Comparison of ENCODE assay signal across 8 mouse cellular contexts in genomic region chr7:119793586-119794250, GRCm38 (mm10). TPM values are rescaled to one million over a fixed set of nuclear protein-coding genes. Genes with fewer than 3 reads are reported as not detected.
DNase-seq lines count a peak whose midpoint lies in the region; ATAC-seq lines count a peak whose summit lies in the region.

Gene Rexo5 (plus strand): TSS chr7:119794006.
Gene Eri2 (minus strand): TSS chr7:119794058.

- H3K9ac ChIP-seq in hindbrain, embryonic 16.5 days (ENCODE audit: low read depth, low read length), result peak within 1 kb of the TSS; percentile 90

- H3K4me3 ChIP-seq in hindbrain, embryonic 16.5 days (ENCODE audit: low read length), result peak within 1 kb of the TSS; percentile 72
- peak within 1 kb of the TSS; percentile 96 for H3K4me3 ChIP-seq in megakaryocyte, embryonic 14.5 days (replicated peaks)

- H3K27me3 ChIP-seq in hindbrain, embryonic 16.5 days (replicated peaks; ENCODE audit: control insufficient read depth, insufficient read depth, low read length), result no peaks in the 10 kb centered on the region
- no peaks in the 10 kb centered on the region for H3K27me3 ChIP-seq in megakaryocyte, embryonic 14.5 days (replicated peaks)

- peak within 1 kb of the TSS; percentile 75 for H3K27ac ChIP-seq in hindbrain, embryonic 16.5 days (ENCODE audit: low read depth, low read length)

- WGBS in hindbrain, embryonic 16.5 days, result under 1% methylated on average over 53 of the region's 53 CpGs

- H3K9me3 ChIP-seq in hindbrain, embryonic 16.5 days (ENCODE audit: control insufficient read depth, low read length), result no peaks in the 10 kb centered on the region
- H3K9me3 ChIP-seq in megakaryocyte, embryonic 14.5 days, result no peaks in the 10 kb centered on the region

- peak; percentile 75 to 84 for DNase-seq in cerebellum, postnatal 4 days (ENCODE audit: low spot score in 2 of 2)
- DNase-seq in gastrocnemius, adult 18-20 months (ENCODE audit: low spot score), result peak; percentile 76
- DNase-seq in left cerebral cortex, adult 8-10 months (ENCODE audit: low spot score in 2 of 2), result peak; percentile 36 to 60
- DNase-seq in right cerebral cortex, adult 2 months (ENCODE audit: low spot score in 2 of 2), result peak; percentile 70 to 81
- peak; percentile 32 for DNase-seq in urinary bladder, postnatal 10 days (ENCODE audit: low spot score)

- H3K4me1 ChIP-seq in hindbrain, embryonic 16.5 days (ENCODE audit: control insufficient read depth, insufficient read depth, low read depth, low read length), result peaks cover 9% of the 10 kb centered on the region
- peaks cover 14% of the 10 kb centered on the region for H3K4me1 ChIP-seq in megakaryocyte, embryonic 14.5 days

- peak; percentile 95 for ATAC-seq in activated CD4-positive, CD25-positive, alpha-beta regulatory T cell, adult 4 months
- peak; percentile 99 for ATAC-seq in hindbrain, embryonic 16.5 days

- H3K4me2 ChIP-seq in hindbrain, embryonic 16.5 days (ENCODE audit: low read length), result peak within 1 kb of the TSS; percentile 91

- H3K36me3 ChIP-seq in hindbrain, embryonic 16.5 days (ENCODE audit: control insufficient read depth, insufficient read depth, low read length), result no peaks in the 10 kb centered on the region
- peaks cover 15% of the 10 kb centered on the region for H3K36me3 ChIP-seq in megakaryocyte, embryonic 14.5 days (replicated peaks; ENCODE audit: low read length)

RNA-seq across cellular contexts. Expression of gene Rexo5, which starts in this region (rescaled TPM):
- 10 to 100 TPM; 33.8 to 56.3 TPM for polyA plus RNA-seq in activated CD4-positive, CD25-positive, alpha-beta regulatory T cell, adult 4 months (2017; shearing (Covaris generic))
- total RNA-seq in gastrocnemius, adult 18-20 months (2021), result under 1 TPM; 0.12 to 0.41 TPM
- 9.9 and 13.9 TPM in 2 replicates for polyA plus RNA-seq in hindbrain, embryonic 16.5 days (2015; fragmentation: Nextera tagmentation; extraction: Ambion mirVana)
- total RNA-seq in left cerebral cortex, adult 8-10 months (2022), result 1 to 10 TPM; 1.0 to 3.6 (median 2.1) TPM
- 0.89 TPM in 1 of 2 replicates, not detected in the other for polyA plus RNA-seq in megakaryocyte, embryonic 14.5 days (2012; ENCODE audit: insufficient read depth, low replicate concordance)

RNA-seq across cellular contexts. Expression of gene Eri2, which starts in this region (rescaled TPM):
- polyA plus RNA-seq in activated CD4-positive, CD25-positive, alpha-beta regulatory T cell, adult 4 months (2017; shearing (Covaris generic)), result 10 to 100 TPM in 1 of 2 experiments, 1 to 10 TPM in 1; 9.2 to 12.0 TPM
- total RNA-seq in gastrocnemius, adult 18-20 months (2021), result under 1 TPM; 0.66 to 0.96 TPM
- polyA plus RNA-seq in hindbrain, embryonic 16.5 days (2015; fragmentation: Nextera tagmentation; extraction: Ambion mirVana), result 14.8 and 15.0 TPM in 2 replicates
- total RNA-seq in left cerebral cortex, adult 8-10 months (2022), result 1 to 10 TPM; 5.7 to 7.5 (median 7.1) TPM
- polyA plus RNA-seq in megakaryocyte, embryonic 14.5 days (2012; ENCODE audit: insufficient read depth, low replicate concordance), result 0.10 and 1.1 TPM in 2 replicates

Comparison
In these comparisons a context has a peak if more than half of its experiments do, and no peak if none do; other contexts are left out.
1. Peak in every context shown above with its lines: DNase-seq, ATAC-seq, H3K4me3 ChIP-seq and H3K27ac ChIP-seq.
2. Peak in DNase-seq in gastrocnemius, adult 18-20 months; RNA of the genes that start here not detected or under 1 TPM.